Mouse (Mus musculus) intestine, embryonic 14.5 days (tissue): Measurements from ENCODE around the gene Il18. TPM values are rescaled to one million over a fixed set of nuclear protein-coding genes. Genes with fewer than 3 reads are reported as not detected.

ENCODE experiments used
- ATAC-seq: fragments of 200-750 bp; cut with Nextera tagmentation; replicated peaks from 2 replicates; pipeline ENCODE4 v1.8.0; 2017; ENCODE audit warnings: low read depth, moderate number of reproducible peaks, moderate TSS enrichment, moderate library complexity; ENCODE audit not compliant: low FRiP score, low TSS enrichment
- DNase-seq: peaks from one replicate; pipeline ENCODE4 v3.0.0-alpha.2; 2018; ENCODE audit warnings: low spot score
- H3K27ac ChIP-seq: fragments of 300-500 bp; sonication (generic); 2 replicates; pipeline ENCODE4 v1.5.1; 2014; ENCODE audit warnings: low read depth, mild to moderate bottlenecking, control low read depth
- H3K27me3 ChIP-seq: fragments of 300-500 bp; sonication (generic); replicated peaks from 2 replicates; pipeline ENCODE4 v1.6.1; 2014; ENCODE audit warnings: low read length, control low read depth; ENCODE audit not compliant: control insufficient read depth, insufficient read depth
- H3K36me3 ChIP-seq: fragments of 300-500 bp; sonication (generic); 2 replicates; pipeline ENCODE4 v1.6.1; 2014; ENCODE audit warnings: low read length, control low read depth; ENCODE audit not compliant: control insufficient read depth, insufficient read depth
- H3K4me1 ChIP-seq: fragments of 300-500 bp; sonication (generic); replicated peaks from 2 replicates; pipeline ENCODE4 v1.6.1; 2014; ENCODE audit warnings: low read length, control low read depth, mixed read lengths; ENCODE audit not compliant: control insufficient read depth, insufficient read depth
- H3K4me2 ChIP-seq: fragments of 300-500 bp; sonication (generic); 2 replicates; pipeline ENCODE4 v1.6.1; 2014; ENCODE audit warnings: low read length
- H3K4me3 ChIP-seq: fragments of 300-500 bp; sonication (generic); 2 replicates; pipeline ENCODE4 v1.5.1; 2014; ENCODE audit warnings: low read depth, low read length, control low read depth, mixed read lengths
- H3K9ac ChIP-seq: fragments of 300-500 bp; sonication (generic); 2 replicates; pipeline ENCODE4 v1.6.1; 2014; ENCODE audit warnings: mild to moderate bottlenecking, low read length
- H3K9me3 ChIP-seq: fragments of 300-500 bp; sonication (generic); 2 replicates; pipeline ENCODE4 v1.6.1; 2016; ENCODE audit warnings: low read length, control low read depth; ENCODE audit not compliant: control insufficient read depth
- whole genome bisulfite sequencing: fragments of 180-500 bp; shearing (Covaris S2); extraction: QIAGEN DNeasy Blood & Tissue Kit; methylation state at CpG from one replicate; pipeline ENCODE4 v1.1.7; 2014; 5-methylcytosine and 5-hydroxymethylcytosine counted together
- polyA plus RNA-seq: library from polyadenylated mRNA; unstranded; fragments of >200 nt; fragmentation: Nextera tagmentation; extraction: Ambion mirVana; gene quantifications from 2 replicates; pipeline ENCODE4 v1.2.1, GENCODE M21; 2014

Il18 gene
- polyA plus RNA-seq, 1 experiment from 2014 or later, result 13.5 TPM

DNA sequence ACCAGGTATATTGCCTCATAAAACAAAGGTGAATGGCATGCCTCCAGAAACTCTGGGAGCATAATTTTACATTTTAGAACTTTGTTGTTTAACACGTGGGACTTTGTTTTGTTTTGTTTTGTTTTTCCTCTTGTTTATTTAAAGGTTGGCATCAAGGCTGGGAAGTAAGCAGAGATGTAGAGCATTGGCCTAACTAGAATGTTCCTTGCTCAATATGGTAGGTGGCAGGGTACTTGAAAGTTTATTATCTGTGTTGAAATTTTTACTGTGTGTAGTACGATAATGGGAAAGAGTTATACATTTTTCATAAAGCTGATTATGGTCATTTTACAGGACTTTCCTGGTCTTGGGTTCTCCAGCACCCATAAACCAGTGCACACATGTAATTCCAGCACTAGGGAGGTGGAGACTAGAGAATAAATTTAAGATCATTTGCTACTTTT, 7.3 kb downstream of the Il18 start:
- ATAC-seq (no peak), DNase-seq (no peak)
- no peaks in the 10 kb centered on the region for H3K27me3 ChIP-seq
- no peak overlapping the region for H3K4me2 ChIP-seq
- H3K4me1 ChIP-seq, result no peaks in the 10 kb centered on the region
- no peak overlapping the region for H3K9ac ChIP-seq
- H3K9me3 ChIP-seq, result no peaks in the 10 kb centered on the region
- no peak overlapping the region for H3K4me3 ChIP-seq
- no peak overlapping the region for H3K27ac ChIP-seq
- H3K36me3 ChIP-seq, result no peaks in the 10 kb centered on the region
- 78% methylated on average over 2 of the region's 2 CpGs for WGBS

GRCm38 (mm10) chr9:50565173-50565572, 10.5 kb downstream of the Il18 start:
- no peaks in the 10 kb centered on the region for H3K36me3 ChIP-seq
- DNase-seq, result no peak
- no peaks in the 10 kb centered on the region for H3K4me1 ChIP-seq
- no peak overlapping the region for H3K9ac ChIP-seq
- H3K27me3 ChIP-seq, result no peaks in the 10 kb centered on the region
- WGBS, result 79% methylated on average over 7 of the region's 7 CpGs
- no peaks in the 10 kb centered on the region for H3K9me3 ChIP-seq
- no peak for ATAC-seq
- no peak overlapping the region for H3K4me2 ChIP-seq
- H3K27ac ChIP-seq, result no peak overlapping the region
- H3K4me3 ChIP-seq, result no peak overlapping the region

DNA sequence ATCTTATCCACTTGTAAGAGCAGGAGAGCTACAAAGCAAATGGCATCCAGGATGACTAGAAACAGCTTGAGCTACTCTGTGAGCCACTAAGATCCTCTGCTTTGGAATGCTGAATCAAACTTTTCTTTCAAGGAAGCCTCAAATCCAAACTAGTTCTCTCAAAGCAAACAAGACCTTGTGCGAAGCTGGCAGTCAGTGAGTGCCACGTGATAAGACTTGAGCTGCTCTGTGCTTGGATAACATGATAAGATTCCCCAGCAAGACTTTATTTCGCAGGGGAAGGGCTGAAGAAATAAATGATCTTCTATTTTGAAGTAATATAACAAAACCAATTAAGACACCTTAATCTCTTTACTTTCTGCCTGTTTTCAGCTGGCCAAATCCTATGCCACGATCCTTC, 11.3 kb downstream of the Il18 start:
- H3K36me3 ChIP-seq, result no peaks in the 10 kb centered on the region
- H3K4me1 ChIP-seq, result no peaks in the 10 kb centered on the region
- H3K4me2 ChIP-seq, result no peak overlapping the region
- H3K9me3 ChIP-seq, result no peaks in the 10 kb centered on the region
- no peak overlapping the region for H3K9ac ChIP-seq
- ATAC-seq, result no peak
- H3K27ac ChIP-seq, result no peak overlapping the region
- 59% methylated on average over 4 of the region's 4 CpGs for WGBS
- no peak for DNase-seq
- no peak overlapping the region for H3K4me3 ChIP-seq
- no peaks in the 10 kb centered on the region for H3K27me3 ChIP-seq

- no peaks in the 10 kb centered on the region for H3K4me1 ChIP-seq
These were observed 12.7 kb downstream of the Il18 start for GRCm38 (mm10) chr9:50567372-50567771.

DNA sequence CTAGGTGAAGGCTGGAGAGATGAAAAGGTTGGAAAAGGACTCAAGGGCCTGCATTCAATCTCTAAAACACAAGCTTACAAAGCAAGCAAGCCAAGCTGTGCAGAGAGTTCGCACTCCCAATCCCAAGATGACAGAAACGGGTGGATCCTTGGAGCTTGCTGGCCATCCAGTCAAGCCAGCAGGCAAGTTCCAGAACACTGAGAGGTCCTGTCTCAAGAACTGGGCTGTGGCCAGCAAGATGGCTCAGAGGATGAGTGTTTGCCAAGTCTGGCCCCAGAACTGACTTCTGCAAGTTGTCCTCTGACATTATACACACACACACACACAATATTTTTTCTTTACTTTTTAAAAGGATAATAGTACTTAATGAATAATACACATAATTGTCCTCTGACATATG, 13.3 kb downstream of the Il18 start:
- 85% methylated on average over 2 of the region's 2 CpGs for WGBS
- no peaks in the 10 kb centered on the region for H3K27me3 ChIP-seq
- no peaks in the 10 kb centered on the region for H3K36me3 ChIP-seq
- H3K9me3 ChIP-seq, result no peaks in the 10 kb centered on the region
- H3K4me1 ChIP-seq, result no peaks in the 10 kb centered on the region
- no peak overlapping the region for H3K4me3 ChIP-seq
- no peak overlapping the region for H3K9ac ChIP-seq
- no peak overlapping the region for H3K4me2 ChIP-seq
- ATAC-seq (no peak), DNase-seq (no peak)
- H3K27ac ChIP-seq, result no peak overlapping the region

More at GRCm38 (mm10) chr9:50567372-50567771, 12.7 kb downstream of the Il18 start:
- Histone ChIP-seq H3K27ac (no peak overlapping the region), H3K9me3 (no peaks in the 10 kb centered on the region), H3K4me2 (no peak overlapping the region), H3K9ac (no peak overlapping the region), H3K36me3 (no peaks in the 10 kb centered on the region), H3K4me3 (no peak overlapping the region), H3K27me3 (no peaks in the 10 kb centered on the region)
- DNase-seq, result no peak
- ATAC-seq, result no peak
- 85% methylated on average over 4 of the region's 4 CpGs for whole genome bisulfite sequencing

DNA sequence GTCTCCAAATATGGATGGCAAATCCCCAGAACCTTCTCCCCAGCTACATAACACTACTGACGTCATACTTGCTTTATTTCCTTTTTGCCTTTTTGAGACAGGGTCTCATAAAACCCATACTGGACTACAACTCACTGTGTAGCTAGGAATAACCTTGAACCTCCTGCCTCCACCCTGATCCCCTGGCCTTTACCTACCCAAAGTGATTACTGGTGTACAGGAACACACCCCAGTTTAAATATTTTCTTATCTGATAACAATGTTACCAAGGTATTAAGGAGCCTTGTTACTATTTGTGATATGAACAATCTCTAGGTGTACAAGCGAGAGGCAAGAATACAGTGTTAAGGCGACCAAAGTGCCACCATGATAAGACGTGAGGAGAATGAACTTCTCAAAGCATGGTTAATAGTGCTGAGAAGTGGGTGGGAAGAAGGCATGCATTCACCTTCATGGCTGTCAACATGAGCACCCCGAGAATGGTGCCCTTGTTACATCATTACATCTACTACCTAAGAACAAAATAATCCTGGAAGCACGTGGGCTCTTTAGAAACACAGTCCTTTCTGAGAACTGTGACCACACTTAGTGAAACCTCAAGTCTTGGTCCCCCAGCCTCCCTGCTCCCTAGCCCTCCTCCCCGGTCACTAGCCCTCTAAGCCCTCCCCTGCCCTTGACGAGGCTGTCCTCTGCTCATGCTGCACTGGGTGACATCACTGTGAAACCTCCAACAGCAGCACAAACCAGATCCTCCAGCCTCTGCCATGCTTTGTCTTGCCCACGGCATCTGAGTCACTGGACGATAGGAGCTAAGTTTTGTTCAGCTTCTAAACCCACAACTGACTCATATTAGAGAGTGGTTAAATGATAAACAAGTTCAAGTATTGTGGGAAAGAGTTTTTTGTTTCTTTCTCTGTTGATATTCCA, 15.2 kb downstream of the Il18 start:
- Histone ChIP-seq H3K4me3 (no peak overlapping the region), H3K9ac (no peak overlapping the region), H3K27ac (no peak overlapping the region), H3K4me2 (no peak overlapping the region), H3K9me3 (no peaks in the 10 kb centered on the region), H3K27me3 (no peaks in the 10 kb centered on the region), H3K36me3 (no peaks in the 10 kb centered on the region), H3K4me1 (no peaks in the 10 kb centered on the region)
- WGBS, result 68% methylated on average over 10 of the region's 10 CpGs
- no peak for ATAC-seq
- no peak for DNase-seq

GRCm38 (mm10) chr9:50580370-50580769, 25.7 kb downstream of the Il18 start:
- no peak overlapping the region for H3K4me2 ChIP-seq
- H3K9ac ChIP-seq, result no peak overlapping the region
- WGBS, result 31% methylated on average over 4 of the region's 4 CpGs
- no peaks in the 10 kb centered on the region for H3K36me3 ChIP-seq
- no peaks in the 10 kb centered on the region for H3K4me1 ChIP-seq
- H3K27ac ChIP-seq, result no peak overlapping the region
- H3K9me3 ChIP-seq, result no peaks in the 10 kb centered on the region
- ATAC-seq (no peak), DNase-seq (no peak)
- H3K27me3 ChIP-seq, result no peaks in the 10 kb centered on the region
- H3K4me3 ChIP-seq, result no peak overlapping the region

GRCm38 (mm10) chr9:50585145-50585818, 30.7 kb downstream of the Il18 start:
- Histone ChIP-seq H3K4me2 (no peak overlapping the region), H3K9ac (no peak overlapping the region), H3K4me1 (no peaks in the 10 kb centered on the region), H3K9me3 (no peaks in the 10 kb centered on the region), H3K27ac (no peak overlapping the region), H3K36me3 (no peaks in the 10 kb centered on the region), H3K27me3 (no peaks in the 10 kb centered on the region), H3K4me3 (no peak overlapping the region)
- 75% methylated on average over 6 of the region's 6 CpGs for WGBS
- DNase-seq (no peak), ATAC-seq (no peak)
